Mouse (Mus musculus) frontal cortex, postnatal 36 days (tissue): ENCODE measurements around the gene Pou4f2.
A peak's percentile ranks its signal among the peaks of the same experiment; 100 is the strongest.

Experiments
- DNase-seq, 2 experiments: peaks; one replicate each; pipeline ENCODE4 v3.0.0; 2022; ENCODE audit warnings: low spot score in 2 of 2

The Pou4f2 gene

DNA sequence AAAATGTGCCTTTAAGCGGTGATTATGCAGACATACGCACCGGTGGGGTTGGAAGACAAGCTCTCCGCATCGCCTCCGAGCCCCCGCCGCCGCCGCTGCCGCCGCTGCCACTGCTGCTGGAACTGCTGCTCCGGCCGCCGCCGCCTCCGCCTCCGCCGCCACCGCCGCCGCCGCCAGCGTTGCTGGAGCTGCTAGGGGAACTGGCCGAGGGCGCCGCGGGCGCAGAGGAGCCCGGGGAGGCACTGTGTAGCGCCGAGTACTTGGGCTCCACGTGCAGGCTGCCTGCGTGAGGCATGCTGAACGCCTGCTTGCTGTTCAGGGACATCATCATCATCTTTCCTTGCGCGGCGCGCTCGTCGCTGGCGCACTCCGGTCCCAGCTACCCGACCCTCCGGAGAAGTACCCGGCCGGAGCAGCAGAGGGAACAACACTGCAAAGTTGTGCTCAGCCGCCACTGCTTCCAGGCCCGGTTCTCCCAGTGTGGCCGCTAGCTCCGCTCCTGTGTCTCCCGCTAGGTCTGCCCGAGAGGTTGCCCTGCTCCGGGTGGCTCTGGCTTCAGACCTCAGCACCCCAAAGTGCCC is at the start of gene Pou4f2:
Pou4f2 (minus strand) TSS at position 575 of the 581 bp plus-strand sequence.
- peak in 1 of 2 experiments; percentile 38 for DNase-seq

DNA sequence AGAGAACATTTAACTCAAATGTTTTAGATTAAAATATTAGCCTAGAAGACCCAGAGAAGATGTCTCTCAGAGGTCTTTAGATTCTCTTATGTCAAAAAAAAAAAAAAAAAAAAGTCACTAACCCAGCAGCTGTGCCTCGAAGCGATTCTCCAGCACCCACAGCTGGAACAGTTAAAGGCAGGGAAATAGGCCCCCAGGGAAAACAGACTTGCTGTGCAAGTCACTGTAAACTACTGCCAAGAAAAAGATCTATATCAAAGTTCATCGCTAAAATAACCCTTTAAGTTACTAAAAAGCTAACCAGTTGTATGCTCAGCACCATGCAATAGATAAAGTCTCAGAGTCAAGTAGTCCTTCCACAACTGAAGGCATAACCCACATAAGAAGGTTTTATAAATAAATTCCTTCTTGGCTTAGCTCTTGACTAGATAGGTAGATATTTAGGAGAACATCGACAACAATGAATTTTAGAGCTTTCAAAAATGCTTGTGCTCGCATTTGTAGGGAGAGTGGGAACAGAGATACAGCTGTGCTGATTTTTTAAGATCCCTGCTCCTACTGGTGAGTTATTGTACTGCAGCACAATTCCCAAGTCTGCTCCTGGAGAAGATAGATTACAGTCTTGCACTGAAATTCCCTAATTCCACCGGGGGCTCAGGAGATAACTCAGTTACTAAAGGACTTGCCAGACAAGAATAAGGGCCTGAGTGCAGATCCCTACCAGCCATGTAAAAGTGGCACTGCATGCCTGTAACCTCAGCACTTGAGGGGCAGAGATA is 40.8 kb upstream of the Pou4f2 start:
- DNase-seq = no peak

DNA sequence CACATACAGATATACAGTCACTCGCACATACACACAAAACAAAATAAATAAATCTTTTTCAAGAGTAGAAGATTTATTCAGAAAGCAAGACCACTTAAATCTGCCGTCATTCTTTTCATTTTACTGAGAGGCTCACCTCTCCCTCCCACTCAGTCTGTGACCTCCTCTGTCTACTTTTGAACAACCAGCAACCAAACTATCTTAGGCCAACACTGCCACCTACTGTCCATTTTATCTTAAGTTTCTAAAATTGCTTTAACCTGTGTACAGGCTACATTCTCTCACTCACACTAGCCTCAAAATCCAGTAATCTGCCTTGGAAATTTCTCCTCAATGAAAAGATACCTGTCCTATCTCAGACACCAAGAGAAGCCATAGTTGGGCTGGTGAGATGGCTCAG is 31.4 kb upstream of the Pou4f2 start:
- DNase-seq = no peak

DNA sequence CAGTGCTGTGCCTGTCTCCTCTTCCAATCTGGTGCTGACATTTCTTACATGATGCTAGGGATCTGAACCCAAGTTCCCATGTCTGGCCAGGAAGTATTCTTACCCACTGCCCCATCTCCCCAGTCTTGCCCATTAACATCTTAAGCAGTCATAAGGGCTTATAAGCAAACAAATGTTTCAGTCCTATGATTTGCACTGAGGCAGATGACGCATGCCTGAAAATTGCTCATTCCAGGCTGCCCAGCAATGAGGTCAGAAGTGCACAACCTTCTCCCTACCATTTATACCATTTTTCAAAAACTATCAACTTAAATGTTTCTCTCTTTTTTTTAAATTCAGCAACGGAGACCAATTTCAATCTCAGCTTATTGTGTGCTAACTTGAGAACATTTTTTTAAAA is 27.5 kb upstream of the Pou4f2 start:
- DNase-seq = no peak

DNA sequence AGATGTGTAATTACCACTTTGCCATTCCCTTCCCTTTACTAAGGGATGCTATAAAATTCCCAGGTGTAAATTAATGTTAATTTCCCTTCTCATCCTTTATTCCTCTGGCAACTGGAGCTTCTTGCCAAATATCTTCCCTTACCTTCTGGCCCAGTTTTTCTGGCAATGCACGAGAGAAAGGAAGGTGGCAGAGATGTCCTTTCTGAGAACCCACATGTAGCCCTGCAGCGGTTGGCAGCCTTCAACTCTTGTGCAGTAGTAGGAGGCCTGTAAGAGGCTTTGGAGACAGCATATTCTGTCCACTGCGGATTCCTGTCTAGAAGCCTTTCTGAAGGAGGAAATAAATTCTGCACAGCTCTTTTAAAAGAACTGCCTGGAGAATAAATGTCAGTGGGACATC is 20.0 kb upstream of the Pou4f2 start:
- no peak for DNase-seq

DNA sequence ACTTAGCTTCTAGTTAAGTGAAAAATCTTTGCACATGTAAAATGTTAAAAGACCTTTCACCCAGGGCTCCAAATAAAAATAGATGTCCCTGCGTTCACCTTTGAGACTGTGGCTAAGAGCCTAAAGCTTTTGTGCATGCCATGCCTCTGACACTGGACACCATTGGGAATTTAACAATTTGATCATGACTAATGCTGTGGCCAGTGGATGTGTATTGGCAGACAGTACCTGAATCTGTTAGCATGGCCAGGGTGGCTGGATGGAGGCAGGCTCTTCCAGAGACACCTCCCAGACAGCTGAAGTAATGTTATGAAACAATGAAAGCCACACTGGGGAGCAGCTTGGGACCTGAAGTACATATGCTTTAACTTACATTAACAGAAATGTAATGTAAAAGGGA is 6.3 kb upstream of the Pou4f2 start:
- no peak for DNase-seq

DNA sequence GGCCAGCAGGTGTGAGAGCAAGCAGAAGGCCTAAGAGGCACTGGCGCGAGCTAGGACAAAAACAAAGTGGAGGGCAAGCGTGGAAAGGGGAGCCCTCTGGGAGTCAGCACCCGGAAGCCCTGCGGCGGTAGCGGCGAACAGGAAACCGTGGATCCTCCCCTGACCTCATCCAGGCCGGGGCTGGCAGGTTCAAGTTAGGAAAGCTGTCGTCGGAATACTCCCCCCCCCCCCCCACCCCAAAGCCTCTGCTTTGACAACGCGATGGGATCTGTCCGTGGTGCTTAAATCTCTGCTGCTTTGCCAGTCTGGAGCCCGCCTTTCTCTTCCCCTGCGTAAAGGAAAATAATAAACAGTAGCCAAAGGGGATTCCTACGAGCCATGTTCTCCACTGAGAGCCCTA is 1.7 kb upstream of the Pou4f2 start:
- no peak for DNase-seq

DNA sequence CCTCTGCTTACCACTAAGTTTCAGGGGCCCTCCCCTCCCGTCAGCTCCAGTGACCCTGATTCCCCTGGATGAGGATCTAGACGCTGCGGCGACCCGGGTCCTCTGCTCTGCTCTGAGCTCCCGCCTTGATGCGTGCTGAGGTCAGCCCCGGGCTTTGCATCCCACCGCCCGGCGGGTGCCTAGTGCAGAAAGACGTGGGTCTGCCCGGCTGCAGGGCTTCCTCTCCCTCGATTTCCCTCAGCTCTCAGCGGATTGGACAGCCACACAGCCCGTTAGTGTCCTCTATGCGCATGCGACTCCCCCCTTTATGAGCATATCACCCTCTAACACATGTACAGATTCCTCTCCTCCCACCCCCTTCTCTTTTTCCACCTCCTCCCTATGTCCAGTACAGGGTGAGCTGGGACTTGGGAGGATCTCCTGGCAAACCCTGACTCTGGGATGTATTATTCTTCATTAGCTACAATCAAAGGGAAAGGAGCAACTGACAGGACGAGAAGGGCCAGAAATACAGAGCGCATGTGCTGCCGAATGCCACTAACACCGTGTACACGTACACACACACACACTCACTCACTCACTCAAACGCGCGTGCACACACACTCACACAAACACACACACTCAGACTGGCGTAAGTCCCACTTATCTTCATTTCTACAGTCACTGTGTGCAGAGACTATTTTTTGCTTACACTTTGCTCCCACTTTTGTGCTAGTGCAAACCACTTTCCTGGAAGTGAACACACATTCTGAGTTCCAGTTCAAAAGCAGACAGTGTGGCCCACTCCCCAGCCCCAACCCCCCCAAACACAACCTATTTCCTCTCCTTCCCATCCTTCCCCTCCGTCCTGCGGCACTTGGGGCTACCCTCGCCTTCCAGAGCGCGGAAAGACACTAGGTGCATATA is 948 bp upstream of the Pou4f2 start:
- no peak for DNase-seq

DNA sequence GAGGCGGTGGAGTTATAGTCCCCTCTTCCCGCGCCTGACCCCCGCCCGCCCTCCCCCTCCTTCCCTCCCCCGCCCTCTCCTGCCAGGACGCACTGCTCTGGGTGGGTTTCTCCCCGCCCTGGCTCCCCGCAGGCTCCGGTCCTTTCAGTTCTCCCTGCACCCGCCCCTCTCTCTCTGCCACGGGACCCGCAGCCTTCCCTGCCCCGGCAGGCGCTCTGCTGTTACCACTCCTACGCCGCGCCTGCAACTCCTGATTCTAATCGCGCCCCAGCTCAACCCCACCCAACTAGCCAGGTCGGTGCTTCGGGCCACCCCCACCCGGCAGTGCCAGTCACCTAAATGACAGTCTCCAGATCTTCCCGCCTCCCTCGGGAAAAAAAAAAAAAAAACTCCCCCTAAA is 216 bp upstream of the Pou4f2 start:
- no peak for DNase-seq

DNA sequence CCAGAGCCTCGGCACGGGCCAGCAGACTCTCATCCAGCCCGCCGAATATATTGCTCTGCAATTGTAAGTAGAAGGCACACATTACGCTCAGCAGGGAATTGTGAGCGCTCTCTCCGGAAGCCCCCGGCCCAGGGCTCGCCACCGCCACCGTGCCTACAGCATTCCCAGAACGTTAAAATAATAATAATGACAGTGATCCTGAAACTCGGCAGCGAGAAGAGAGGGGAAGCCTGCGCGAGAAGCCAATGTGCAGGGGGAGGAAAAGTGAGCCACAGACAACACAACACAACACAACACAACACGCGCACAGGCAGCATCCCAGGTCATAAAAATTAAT is 853 bp downstream of the Pou4f2 start:
- DNase-seq = no peak

DNA sequence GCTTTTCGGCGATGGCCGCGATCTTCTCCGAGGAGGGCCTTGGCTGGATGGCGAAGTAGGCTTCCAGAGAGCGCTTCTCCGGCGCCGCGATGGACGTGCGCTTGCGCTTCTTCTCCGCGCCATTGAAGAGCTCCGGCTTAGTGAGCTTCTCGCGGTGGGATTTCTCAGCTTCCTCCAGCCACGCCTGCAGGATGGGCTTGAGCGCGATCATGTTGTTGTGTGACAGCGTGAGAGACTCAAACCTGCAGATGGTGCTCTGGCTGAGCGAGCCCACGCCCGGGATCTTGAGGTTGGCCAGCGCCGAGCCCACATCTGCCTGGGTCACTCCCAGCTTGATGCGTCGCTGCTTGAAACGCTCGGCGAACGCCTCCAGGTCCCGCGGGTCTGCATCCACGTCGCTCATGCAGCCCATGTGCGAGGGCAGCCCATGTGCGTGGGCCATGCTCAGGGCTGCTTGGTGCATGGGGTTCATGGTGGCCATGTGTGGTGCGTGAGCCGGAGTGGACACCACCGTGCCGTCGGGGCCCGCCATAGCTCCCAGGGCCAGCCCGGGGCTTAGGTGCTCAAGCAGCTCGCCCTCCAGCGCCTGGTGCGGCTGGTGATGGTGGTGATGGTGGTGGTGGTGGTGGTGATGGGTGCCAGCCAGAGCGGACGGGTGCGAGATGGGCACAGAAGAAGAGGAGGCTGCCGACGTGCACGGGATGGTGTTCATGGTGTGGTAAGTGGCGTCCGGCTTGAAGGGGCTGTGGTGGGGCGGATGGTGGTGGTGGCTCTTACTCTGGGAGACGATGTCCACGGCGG is 1.4 kb downstream of the Pou4f2 start:
- DNase-seq = no peak

DNA sequence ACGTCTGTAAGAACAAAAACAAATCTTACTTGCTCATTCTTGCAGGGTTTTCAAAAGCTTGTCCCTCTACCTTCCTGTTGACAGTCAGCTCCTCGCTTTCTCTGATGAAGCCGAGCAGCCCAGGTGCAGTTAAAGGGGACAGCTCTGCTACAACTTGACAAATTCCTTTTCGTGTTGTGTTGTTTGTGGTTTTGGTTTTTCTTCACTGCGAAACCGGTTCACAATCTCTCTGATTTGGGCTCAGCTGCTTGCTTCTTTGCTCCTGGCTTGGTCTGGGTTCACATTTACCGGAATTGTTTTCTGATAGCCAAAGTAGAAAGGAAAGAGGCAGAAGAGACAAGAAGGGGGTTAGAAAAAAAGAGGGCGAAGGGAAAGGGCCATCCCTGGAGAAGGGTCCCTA is 2.1 kb downstream of the Pou4f2 start:
- DNase-seq = no peak

DNA sequence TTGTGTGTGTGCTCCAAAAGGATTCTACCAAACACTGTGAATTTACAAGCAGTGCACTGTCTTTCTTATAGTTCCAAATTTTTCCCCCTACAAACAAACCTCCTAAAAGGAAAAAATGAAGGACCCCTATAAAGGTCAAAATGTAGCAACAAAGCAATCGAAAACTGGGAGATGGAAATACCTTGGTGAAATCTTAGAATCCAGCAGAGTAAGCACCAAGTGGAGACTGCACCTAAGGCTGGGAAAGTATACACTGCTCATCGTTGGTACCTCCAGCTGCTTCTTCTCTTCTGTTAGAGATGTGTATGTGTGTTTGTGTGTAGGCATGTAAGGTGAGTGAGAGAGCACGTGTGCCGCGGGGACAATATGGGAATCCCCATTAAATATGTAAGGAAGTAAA is 3.1 kb downstream of the Pou4f2 start:
- no peak for DNase-seq

DNA sequence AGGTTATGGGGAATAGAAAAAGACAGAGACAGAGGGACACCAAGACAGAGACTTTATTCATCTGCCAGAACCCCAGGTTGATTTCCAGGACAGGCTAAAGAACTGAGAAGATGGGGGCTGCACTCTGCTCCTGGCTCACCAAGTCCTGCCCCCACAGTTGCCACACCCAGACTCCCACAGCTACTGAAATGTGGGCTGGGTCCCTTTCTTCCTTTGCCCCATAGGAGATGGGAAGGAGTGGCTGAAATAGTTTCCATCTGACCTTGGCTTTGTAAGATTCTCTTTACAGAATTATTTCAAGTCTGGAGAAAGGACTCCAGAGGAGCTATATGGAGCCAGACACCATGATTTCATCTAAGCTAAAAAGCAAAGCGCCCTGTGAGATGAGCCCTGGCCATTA is 4.0 kb downstream of the Pou4f2 start:
- no peak for DNase-seq

DNA sequence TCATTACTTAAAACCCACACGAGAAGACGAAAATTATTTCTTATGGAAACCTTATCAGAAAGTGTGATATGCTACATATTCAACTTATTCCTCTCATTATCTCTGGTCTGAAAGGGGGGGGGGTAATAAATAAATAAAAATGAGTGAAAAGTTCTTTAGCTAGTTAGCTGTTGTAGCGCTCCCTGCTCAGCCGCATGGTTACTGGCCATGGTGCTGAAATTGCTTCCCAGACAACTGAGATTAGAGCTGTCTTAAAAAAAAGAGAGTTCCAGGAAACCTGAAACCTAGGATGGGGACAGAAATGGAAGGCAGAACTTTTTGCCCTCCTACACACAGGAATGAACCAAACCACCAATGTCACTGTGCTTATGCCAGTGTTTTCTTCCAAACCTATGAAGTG is 5.1 kb downstream of the Pou4f2 start:
- DNase-seq = no peak

DNA sequence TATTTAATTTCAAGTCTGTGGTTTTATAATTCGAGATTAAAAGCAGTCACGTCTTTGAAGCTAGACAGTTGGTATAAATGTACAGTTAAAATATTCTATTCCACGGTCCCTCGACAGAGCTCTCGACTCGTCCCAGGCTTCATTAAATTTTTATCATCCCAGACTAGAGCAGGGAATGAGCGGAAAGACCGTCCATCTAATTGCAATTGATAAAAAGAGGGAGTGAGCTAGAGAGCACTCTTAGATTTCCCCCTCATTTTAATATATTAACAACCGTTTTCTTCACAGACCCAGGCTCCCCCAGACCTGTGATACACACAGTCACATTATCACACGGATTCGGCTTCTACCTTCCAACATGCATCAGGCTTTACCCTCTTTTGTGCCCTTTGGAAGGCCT is 8.3 kb downstream of the Pou4f2 start:
- DNase-seq = no peak

DNA sequence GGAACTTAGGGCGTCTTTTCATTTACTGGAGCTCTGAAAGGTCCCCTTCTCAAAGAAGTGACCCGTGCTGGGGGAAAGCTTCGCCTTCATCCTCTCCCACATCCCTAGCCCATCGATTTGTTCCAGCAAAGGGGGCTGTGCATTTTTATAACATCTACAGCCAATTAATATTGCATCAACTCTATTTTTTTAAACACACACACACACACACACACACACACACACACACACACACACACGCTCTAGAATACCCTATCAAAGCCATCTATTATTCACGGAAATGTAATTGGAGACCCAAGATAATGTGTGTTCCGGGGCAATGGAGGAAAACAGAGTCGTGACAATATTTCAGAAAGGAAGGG is 8.7 kb downstream of the Pou4f2 start:
- no peak for DNase-seq

DNA sequence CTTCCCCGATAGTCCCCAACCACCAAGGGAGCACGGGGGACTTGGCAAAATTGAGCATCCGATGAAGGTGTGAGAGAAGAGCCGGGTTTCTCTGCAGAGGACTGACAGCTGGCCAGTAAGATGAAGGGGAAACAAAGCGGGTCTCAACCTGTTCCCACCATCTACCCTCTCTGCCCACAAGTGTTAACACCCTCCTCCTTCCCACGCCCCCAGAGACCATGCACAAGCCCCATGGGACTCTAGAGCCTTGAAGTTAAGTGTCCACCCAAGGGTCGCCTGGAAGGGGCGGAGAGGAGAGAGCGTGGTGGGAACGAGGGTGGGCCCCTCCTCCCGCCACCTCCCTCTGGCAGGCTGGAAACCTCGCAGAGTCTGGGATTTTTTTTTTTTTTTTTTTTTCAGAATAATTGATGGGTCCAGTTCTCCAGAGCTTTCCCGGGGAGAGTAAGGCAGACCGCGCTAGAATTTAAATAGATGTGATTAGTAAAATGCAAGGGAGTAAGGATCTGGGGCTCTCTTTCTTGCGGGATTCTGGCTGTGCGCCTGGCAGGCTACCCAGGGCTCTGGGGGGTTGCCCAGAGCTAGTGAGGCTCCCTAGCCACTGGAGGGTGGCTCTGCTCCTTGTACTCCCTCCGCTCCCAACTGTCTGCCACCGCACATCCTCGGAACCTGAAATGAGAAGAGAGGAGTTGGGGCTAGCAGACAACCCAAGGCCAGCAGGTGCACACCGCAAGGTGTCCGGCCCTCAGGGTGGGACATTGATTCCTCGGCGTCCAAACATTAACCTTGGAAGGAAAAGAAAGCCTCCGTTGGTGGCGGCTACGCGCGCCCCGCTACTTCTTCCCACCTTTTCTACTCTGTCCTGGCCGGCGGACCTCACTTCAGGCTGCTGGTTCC is 9.3 kb downstream of the Pou4f2 start:
- DNase-seq = no peak

DNA sequence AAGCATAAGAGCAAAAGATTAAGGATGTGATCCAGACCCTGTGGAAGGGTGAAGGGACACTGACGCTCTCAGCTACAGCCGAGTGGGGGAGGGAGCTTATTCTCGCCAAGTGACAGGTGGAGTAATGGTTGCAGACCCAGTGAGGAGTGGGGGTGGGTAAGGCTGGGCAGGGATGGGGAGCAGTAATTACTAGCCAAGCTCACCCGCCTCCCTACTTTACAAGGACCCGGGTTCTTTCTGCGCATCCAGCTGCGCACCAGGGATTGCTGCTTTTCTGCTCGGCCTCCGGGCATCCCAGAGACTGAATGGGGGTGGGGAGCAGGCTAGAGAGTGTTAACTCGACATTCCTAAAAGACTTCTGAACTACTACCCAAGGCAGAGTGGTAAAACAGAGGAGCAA is 10.0 kb downstream of the Pou4f2 start:
- DNase-seq = no peak

DNA sequence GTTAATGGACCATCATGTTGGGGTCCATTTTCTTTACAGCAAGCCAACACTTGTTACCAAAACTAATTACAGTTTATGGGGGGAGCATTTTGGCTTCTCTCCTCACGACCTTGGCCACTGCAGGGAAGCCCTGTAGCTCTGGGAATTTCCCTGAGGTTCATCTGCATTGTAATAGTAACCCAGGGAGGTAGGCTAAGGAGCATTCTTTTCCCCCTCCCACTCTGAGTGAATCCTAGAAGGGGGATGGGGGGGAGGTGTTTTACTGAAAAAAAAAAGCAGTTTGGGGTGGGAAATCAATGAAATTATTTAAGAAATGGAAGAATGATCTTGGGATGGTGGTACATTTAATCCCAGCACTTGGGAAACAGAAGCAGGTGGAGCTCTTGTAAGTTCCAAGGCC is 12.5 kb downstream of the Pou4f2 start:
- no peak for DNase-seq

DNA sequence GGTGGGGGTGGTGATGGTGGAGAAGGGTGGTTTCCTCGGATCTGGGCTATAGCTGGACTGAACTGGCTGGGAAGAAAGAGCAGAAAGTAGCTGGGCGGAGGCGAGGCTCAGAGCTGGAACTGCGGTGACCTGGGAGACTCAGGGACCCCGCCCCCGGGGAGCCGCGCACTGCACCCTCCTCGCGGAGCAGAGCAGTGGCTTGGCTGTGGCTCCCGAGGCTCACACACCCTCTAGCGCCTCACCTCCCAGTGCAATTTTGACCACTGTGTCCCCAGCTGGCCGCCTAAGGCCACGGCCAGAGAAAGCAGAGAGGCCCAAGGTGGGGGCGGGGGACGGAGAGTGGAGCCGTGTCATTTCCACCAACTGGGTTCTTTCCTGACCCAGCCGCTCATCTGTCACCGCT is 16.3 kb downstream of the Pou4f2 start:
- no peak for DNase-seq
